Mouse (Mus musculus): ENCODE measurements around the gene Cpz. TPM values are rescaled to one million over a fixed set of nuclear protein-coding genes. Genes with fewer than 3 reads are reported as not detected.

Cpz gene
- polyA plus RNA-seq, 1 experiment from 2014 or later: not detected

GRCm38 (mm10) chr5:35494773-35495390, 30.6 kb downstream of the Cpz start:
- Histone ChIP-seq H3K79me2 (ENCODE audit: inconsistent target) (no peaks in the 10 kb centered on the region), H3K36me3 (ENCODE audit: inconsistent target) (no peaks in the 10 kb centered on the region), H3K27ac (no peak overlapping the region), H3K4me3 (ENCODE audit: inconsistent target) (no peak overlapping the region)
- WGBS (ENCODE audit: missing documents): 63% methylated on average over 8 of the region's 8 CpGs

GRCm38 (mm10) chr5:35493770-35494169, 31.7 kb downstream of the Cpz start:
- no peaks in the 10 kb centered on the region for H3K79me2 ChIP-seq (ENCODE audit: inconsistent target)
- H3K4me3 ChIP-seq (ENCODE audit: inconsistent target): no peak overlapping the region
- H3K27ac ChIP-seq: no peak overlapping the region
- H3K36me3 ChIP-seq (ENCODE audit: inconsistent target): no peaks in the 10 kb centered on the region
- WGBS (ENCODE audit: missing documents): 71% methylated on average over 12 of the region's 12 CpGs

- WGBS (ENCODE audit: missing documents): 39% methylated on average over 4 of the region's 4 CpGs
Measured at GRCm38 (mm10) chr5:35479521-35479920, 46.0 kb downstream of the Cpz start.

GRCm38 (mm10) chr5:35475236-35475635, 50.3 kb downstream of the Cpz start:
- Histone ChIP-seq H3K4me3 (ENCODE audit: inconsistent target) (no peak overlapping the region), H3K27ac (no peak overlapping the region), H3K79me2 (ENCODE audit: inconsistent target) (no peaks in the 10 kb centered on the region), H3K36me3 (ENCODE audit: inconsistent target) (no peaks in the 10 kb centered on the region)
- WGBS (ENCODE audit: missing documents): 47% methylated on average over 6 of the region's 6 CpGs

More at GRCm38 (mm10) chr5:35479521-35479920, 46.0 kb downstream of the Cpz start:
- H3K79me2 ChIP-seq (ENCODE audit: inconsistent target): no peaks in the 10 kb centered on the region
- H3K27ac ChIP-seq: no peak overlapping the region
- no peaks in the 10 kb centered on the region for H3K36me3 ChIP-seq (ENCODE audit: inconsistent target)
- no peak overlapping the region for H3K4me3 ChIP-seq (ENCODE audit: inconsistent target)

GRCm38 (mm10) chr5:35470885-35471528, 54.5 kb downstream of the Cpz start:
- Histone ChIP-seq H3K79me2 (ENCODE audit: inconsistent target) (no peaks in the 10 kb centered on the region), H3K36me3 (ENCODE audit: inconsistent target) (no peaks in the 10 kb centered on the region), H3K4me3 (ENCODE audit: inconsistent target) (no peak overlapping the region), H3K27ac (no peak overlapping the region)
- WGBS (ENCODE audit: missing documents): 21% methylated on average over 7 of the region's 7 CpGs

GRCm38 (mm10) chr5:35465966-35466635, 59.4 kb downstream of the Cpz start:
- Histone ChIP-seq H3K4me3 (ENCODE audit: inconsistent target) (no peak overlapping the region), H3K36me3 (ENCODE audit: inconsistent target) (no peaks in the 10 kb centered on the region)
- WGBS (ENCODE audit: missing documents): 42% methylated on average over 21 of the region's 21 CpGs

GRCm38 (mm10) chr5:35462081-35462480, 63.4 kb downstream of the Cpz start:
- H3K27ac ChIP-seq: no peak overlapping the region
- no peaks in the 10 kb centered on the region for H3K36me3 ChIP-seq (ENCODE audit: inconsistent target)
- WGBS (ENCODE audit: missing documents): 52% methylated on average over 8 of the region's 8 CpGs
- no peak overlapping the region for H3K4me3 ChIP-seq (ENCODE audit: inconsistent target)
- no peaks in the 10 kb centered on the region for H3K79me2 ChIP-seq (ENCODE audit: inconsistent target)

More at GRCm38 (mm10) chr5:35465966-35466635, 59.4 kb downstream of the Cpz start:
- Histone ChIP-seq H3K27ac (no peak overlapping the region), H3K79me2 (ENCODE audit: inconsistent target) (no peaks in the 10 kb centered on the region)

GRCm38 (mm10) chr5:35459760-35460159, 65.7 kb downstream of the Cpz start:
- Histone ChIP-seq H3K36me3 (ENCODE audit: inconsistent target) (no peaks in the 10 kb centered on the region), H3K79me2 (ENCODE audit: inconsistent target) (no peaks in the 10 kb centered on the region), H3K27ac (no peak overlapping the region), H3K4me3 (ENCODE audit: inconsistent target) (no peak overlapping the region)
- 78% methylated on average over 4 of the region's 4 CpGs for WGBS (ENCODE audit: missing documents)

- no peaks in the 10 kb centered on the region for H3K36me3 ChIP-seq (ENCODE audit: inconsistent target)
- no peak overlapping the region for H3K27ac ChIP-seq
- H3K4me3 ChIP-seq (ENCODE audit: inconsistent target): no peak overlapping the region
- H3K79me2 ChIP-seq (ENCODE audit: inconsistent target): no peaks in the 10 kb centered on the region
- 69% methylated on average over 3 of the region's 3 CpGs for WGBS (ENCODE audit: missing documents)
Measured at GRCm38 (mm10) chr5:35458267-35458666, 67.2 kb downstream of the Cpz start.

GRCm38 (mm10) chr5:35457364-35457763, 68.1 kb downstream of the Cpz start:
- Histone ChIP-seq H3K79me2 (ENCODE audit: inconsistent target) (no peaks in the 10 kb centered on the region), H3K36me3 (ENCODE audit: inconsistent target) (no peaks in the 10 kb centered on the region), H3K4me3 (ENCODE audit: inconsistent target) (no peak overlapping the region), H3K27ac (no peak overlapping the region)
- 92% methylated on average over 7 of the region's 7 CpGs for WGBS (ENCODE audit: missing documents)

- H3K36me3 ChIP-seq (ENCODE audit: inconsistent target): no peaks in the 10 kb centered on the region
- no peak overlapping the region for H3K27ac ChIP-seq
- H3K4me3 ChIP-seq (ENCODE audit: inconsistent target): no peak overlapping the region
- H3K79me2 ChIP-seq (ENCODE audit: inconsistent target): no peaks in the 10 kb centered on the region
- 37% methylated on average over 17 of the region's 17 CpGs for WGBS (ENCODE audit: missing documents)
Measured at GRCm38 (mm10) chr5:35454187-35454800, 71.2 kb downstream of the Cpz start.

Other genes with a start within 250 kb of the Cpz start
- gene Adra2c, start 247.4 kb downstream of the Cpz start, polyA plus RNA-seq (2018): 0.07 TPM in 1 of 3 replicates, not detected in the others
- gene Hmx1, start 136.6 kb downstream of the Cpz start, polyA plus RNA-seq (2018): not detected in 3 replicates
- gene Trmt44, start 49.4 kb upstream of the Cpz start, polyA plus RNA-seq (2018): 1.7 to 3.3 TPM (median 3.0 TPM) in 3 replicates
- 41.0 to 123 TPM (median 75.8 TPM) in 3 replicates for gene Acox3, start 57.3 kb upstream of the Cpz start, polyA plus RNA-seq (2018)
- gene Htra3, start 154.1 kb upstream of the Cpz start, polyA plus RNA-seq (2018): 0.17 to 0.36 TPM (median 0.26 TPM) in 3 replicates
- gene Sh3tc1, start 214.3 kb upstream of the Cpz start, polyA plus RNA-seq (2018): 11.5 to 20.1 TPM (median 15.4 TPM) in 3 replicates
- gene Ablim2, start 232.2 kb upstream of the Cpz start, polyA plus RNA-seq (2018): 0.20 to 0.50 TPM (median 0.40 TPM) in 3 replicates